Mouse (Mus musculus): ENCODE results near the gene Caprin2. TPM values are rescaled to one million over a fixed set of nuclear protein-coding genes. Genes with fewer than 3 reads are reported as not detected.

The Caprin2 gene
- total and polyA plus RNA-seq, 3 experiments: 5.9 to 6.4 TPM; not detected in 1

GRCm38 (mm10) chr6:148906958-148907357 is 10.9 kb upstream of the Caprin2 start:
- H3K4me1 ChIP-seq (ENCODE audit: control insufficient read depth in 1 of 2, insufficient read depth in 2 of 2, low read length in 2 of 2): peaks cover 0 to 4% of the 10 kb centered on the region in 2 experiments; a peak in 3 of 4 replicates
- H3K9me3 ChIP-seq (replicated peaks; ENCODE audit: insufficient read depth, low read length): no peaks in the 10 kb centered on the region
- H3K36me3 ChIP-seq (ENCODE audit: control insufficient read depth in 1 of 2, insufficient read depth in 2 of 2, low read length in 2 of 2): peaks cover 0 to 9% of the 10 kb centered on the region in 2 experiments; a peak in 2 of 4 replicates
- H3K27ac ChIP-seq (ENCODE audit: control insufficient read depth, low read depth, low read length): no peak overlapping the region
- no peaks in the 10 kb centered on the region for H3K27me3 ChIP-seq (ENCODE audit: control insufficient read depth in 1 of 2, insufficient read depth in 2 of 2, low read length in 2 of 2)
- no peak overlapping the region for H3K9ac ChIP-seq (ENCODE audit: control insufficient read depth, low read depth, low read length, poor library complexity, severe bottlenecking)
- no peaks in the 10 kb centered on the region for H3K79me2 ChIP-seq (ENCODE audit: control insufficient read depth, insufficient read depth, low read length, poor library complexity)
- no peak for DNase-seq (ENCODE audit: low read depth, low spot score)
- TF ChIP-seq CTCF (IDR thresholded peaks at IDR 0.05 in 2 of 3, conservative IDR thresholded peaks at IDR 0.05 in 1 of 3; ENCODE audit: control insufficient read depth in 1 of 3, insufficient read depth in 1 of 3, low read depth in 2 of 3, low read length in 3 of 3, poor library complexity in 1 of 3, severe bottlenecking in 1 of 3) (no peak), POLR2AphosphoS5 (IDR thresholded peaks at IDR 0.05; ENCODE audit: borderline replicate concordance, low read depth, low read length) (no peak), USF2 (IDR thresholded peaks at IDR 0.05; ENCODE audit: borderline replicate concordance in 1 of 2, insufficient read depth in 1 of 2, low read depth in 1 of 2, low read length in 2 of 2) (no peak), POLR2A (IDR thresholded peaks at IDR 0.05; ENCODE audit: control insufficient read depth in 1 of 2, insufficient read depth in 1 of 2, low read depth in 1 of 2, low read length in 2 of 2, poor library complexity in 1 of 2) (no peak), MYB (IDR thresholded peaks at IDR 0.05; ENCODE audit: low read depth, low read length) (no peak), MXI1 (IDR thresholded peaks at IDR 0.05; ENCODE audit: low read depth, low read length) (no peak), TAL1 (IDR thresholded peaks at IDR 0.05; ENCODE audit: low read length) (no peak), MAFK (IDR thresholded peaks at IDR 0.05; ENCODE audit: borderline replicate concordance, low read depth, low read length) (no peak), UBTF (IDR thresholded peaks at IDR 0.05; ENCODE audit: borderline replicate concordance, insufficient read depth, low read depth, low read length) (no peak), TBP (IDR thresholded peaks at IDR 0.05; ENCODE audit: low read depth, low read length) (no peak), USF1 (IDR thresholded peaks at IDR 0.05; ENCODE audit: low read depth, low read length) (no peak), POLR2AphosphoS2 (IDR thresholded peaks at IDR 0.05; ENCODE audit: low read length) (no peak), MEF2A (IDR thresholded peaks at IDR 0.05; ENCODE audit: extremely low read depth, insufficient replicate concordance, low read depth, low read length, poor library complexity, severe bottlenecking) (no peak), GATA1 (IDR thresholded peaks at IDR 0.05; ENCODE audit: low read depth, low read length) (no peak), RCOR1 (IDR thresholded peaks at IDR 0.05; ENCODE audit: low read depth, low read length) (no peak), NRF1 (IDR thresholded peaks at IDR 0.05; ENCODE audit: insufficient read depth, low read depth, low read length, poor library complexity, severe bottlenecking) (no peak), TCF12 (IDR thresholded peaks at IDR 0.05; ENCODE audit: low read depth, low read length) (no peak), ETS1 (IDR thresholded peaks at IDR 0.05; ENCODE audit: low read depth, low read length) (no peak), HCFC1 (IDR thresholded peaks at IDR 0.05; ENCODE audit: low read depth, low read length) (no peak), KAT2A (conservative IDR thresholded peaks at IDR 0.05; ENCODE audit: low read depth, low read length) (no peak)
- H3K4me3 ChIP-seq (ENCODE audit: control insufficient read depth in 1 of 2, insufficient read depth in 1 of 2, low read depth in 2 of 2, low read length in 2 of 2): no peak overlapping the region

DNA sequence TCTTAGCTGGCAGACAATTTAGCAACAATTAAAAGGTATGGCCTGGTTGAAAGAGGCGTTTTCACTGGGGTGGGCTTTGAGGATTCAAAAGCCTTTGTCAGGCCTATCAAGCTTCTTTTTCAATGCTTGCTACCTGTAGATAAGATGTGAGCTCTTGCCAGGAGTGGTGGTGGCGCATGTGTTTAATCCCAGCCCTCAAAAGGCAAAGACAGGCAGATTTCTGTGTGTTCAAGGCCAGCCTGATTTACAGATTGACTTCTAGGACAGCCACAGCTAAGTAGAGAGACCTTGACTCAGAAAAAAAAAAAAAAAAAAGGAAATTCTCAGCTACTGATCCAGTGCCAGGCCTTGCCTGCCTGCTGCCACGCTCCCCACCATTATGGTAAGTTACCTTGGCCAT is 6.7 kb upstream of the Caprin2 start:
- Histone ChIP-seq H3K79me2 (ENCODE audit: control insufficient read depth, insufficient read depth, low read length, poor library complexity) (no peaks in the 10 kb centered on the region), H3K36me3 (ENCODE audit: control insufficient read depth in 1 of 2, insufficient read depth in 2 of 2, low read length in 2 of 2) (no peaks in the 10 kb centered on the region), H3K9me3 (replicated peaks; ENCODE audit: insufficient read depth, low read length) (no peaks in the 10 kb centered on the region), H3K9ac (ENCODE audit: control insufficient read depth, low read depth, low read length, poor library complexity, severe bottlenecking) (no peak overlapping the region), H3K4me3 (ENCODE audit: control insufficient read depth in 1 of 2, insufficient read depth in 1 of 2, low read depth in 2 of 2, low read length in 2 of 2) (no peak overlapping the region), H3K4me1 (ENCODE audit: control insufficient read depth in 1 of 2, insufficient read depth in 2 of 2, low read length in 2 of 2) (no peaks in the 10 kb centered on the region), H3K27ac (ENCODE audit: control insufficient read depth, low read depth, low read length) (no peak overlapping the region), H3K27me3 (ENCODE audit: control insufficient read depth in 1 of 2, insufficient read depth in 2 of 2, low read length in 2 of 2) (no peaks in the 10 kb centered on the region)
- TF ChIP-seq TCF12 (IDR thresholded peaks at IDR 0.05; ENCODE audit: low read depth, low read length) (no peak), RCOR1 (IDR thresholded peaks at IDR 0.05; ENCODE audit: low read depth, low read length) (0 out of 2 replicates have a peak, but pooled peaks have one; percentile 25), TBP (IDR thresholded peaks at IDR 0.05; ENCODE audit: low read depth, low read length) (0 out of 2 replicates have a peak, but pooled peaks have one; percentile 35), ZNF384 (IDR thresholded peaks at IDR 0.05; ENCODE audit: low read depth, low read length) (0 out of 2 replicates have a peak, but pooled peaks have one; percentile 25), POLR2A (IDR thresholded peaks at IDR 0.05; ENCODE audit: control insufficient read depth in 1 of 2, insufficient read depth in 1 of 2, low read depth in 1 of 2, low read length in 2 of 2, poor library complexity in 1 of 2) (no peak), SIN3A (IDR thresholded peaks at IDR 0.05; ENCODE audit: low read length) (no peak), KAT2A (conservative IDR thresholded peaks at IDR 0.05; ENCODE audit: low read depth, low read length) (no peak), JUND (IDR thresholded peaks at IDR 0.05; ENCODE audit: low read depth, low read length) (no peak), ZMIZ1 (IDR thresholded peaks at IDR 0.05; ENCODE audit: low read depth, low read length) (no peak), ZKSCAN1 (IDR thresholded peaks at IDR 0.05; ENCODE audit: low read depth, low read length) (no peak)
- peak; percentile 24 for DNase-seq (ENCODE audit: low read depth, low spot score)
